Mouse (Mus musculus) lung, postnatal 14 days (tissue): Measurements from ENCODE around the gene Gm14401.
"Not testable (repeated sequence)": the region's sequence is repeated elsewhere in the genome, so short reads cannot be mapped to it uniquely, and the experiment has no call there.

Experiments
- DNase-seq: peaks from one replicate; pipeline ENCODE4 v3.0.0; 2021

The Gm14401 gene

GRCm38 (mm10) chr2:177073432-177074423 lies at the start of gene Gm14401:
Gm14401 (plus strand) TSS chr2:177074320.
- not testable (repeated sequence) for DNase-seq

DNA sequence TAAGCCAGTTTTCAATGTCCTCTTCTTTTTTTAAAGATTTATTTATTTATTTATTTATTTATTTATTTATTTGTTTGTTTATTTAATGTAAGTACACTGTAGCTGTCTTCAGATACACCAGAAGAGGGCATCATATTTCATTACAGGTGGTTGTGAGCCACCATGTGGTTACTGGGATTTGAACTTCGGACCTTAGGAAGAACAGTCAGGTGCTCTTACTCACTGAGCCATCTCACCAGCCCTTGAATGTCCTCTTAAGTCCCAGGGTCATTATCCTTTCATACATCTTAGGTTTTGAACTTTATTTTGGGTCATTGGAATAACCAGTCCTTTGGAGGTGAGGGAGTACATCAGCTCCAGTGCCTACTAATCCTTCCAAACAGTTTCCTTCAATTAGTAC lies 1.3 kb upstream of the Gm14401 start:
- DNase-seq = not testable (repeated sequence)

- DNase-seq = not testable (repeated sequence)
These were observed 895 bp downstream of the Gm14401 start for GRCm38 (mm10) chr2:177075015-177075414.

DNA sequence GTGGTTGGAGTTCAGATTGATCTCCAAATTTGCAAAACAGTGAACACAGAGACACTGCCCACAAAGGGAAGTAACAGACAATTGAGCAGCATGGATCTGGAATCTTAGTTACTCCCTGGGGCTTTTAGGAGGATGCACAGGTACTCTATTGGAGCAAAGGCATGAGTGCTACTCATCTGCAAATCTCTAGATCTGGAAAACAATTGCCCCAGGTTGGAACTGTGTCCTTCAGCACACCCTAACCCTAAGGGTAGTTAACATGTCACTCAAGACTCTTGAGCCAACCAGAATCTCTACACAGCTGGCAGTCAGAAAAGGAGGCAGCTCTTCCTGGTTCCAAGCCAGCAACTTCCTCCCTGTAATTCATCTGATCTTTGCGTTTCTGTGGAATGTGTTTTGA lies 5.7 kb downstream of the Gm14401 start:
- DNase-seq = not testable (repeated sequence)

DNA sequence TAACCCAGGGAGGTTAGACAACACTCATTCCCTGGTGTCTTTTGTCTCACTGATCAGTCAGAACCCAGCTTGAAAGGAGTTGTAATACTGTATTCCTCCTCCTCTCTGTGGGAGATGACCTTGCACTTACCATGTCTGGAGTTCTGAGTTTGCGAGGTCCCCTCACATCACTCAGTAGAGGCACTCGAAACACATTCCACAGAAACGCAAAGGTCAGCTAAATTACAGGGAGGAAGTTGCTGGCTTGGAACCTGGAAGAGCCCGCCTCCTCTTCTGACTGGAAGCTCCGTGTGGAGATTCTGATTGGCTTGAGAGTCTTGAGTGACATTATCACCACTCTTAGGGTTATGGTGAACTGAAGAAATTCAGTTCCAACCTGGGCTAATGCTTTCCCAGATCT lies 35.0 kb downstream of the Gm14401 start:
- not testable (repeated sequence) for DNase-seq

- DNase-seq = not testable (repeated sequence)
These were observed 55.0 kb downstream of the Gm14401 start for GRCm38 (mm10) chr2:177129097-177129496.
